Mouse (Mus musculus): ENCODE data around the gene Uqcc3. TPM values are rescaled to one million over a fixed set of nuclear protein-coding genes. Genes with fewer than 3 reads are reported as not detected.
A peak's percentile ranks its signal among the peaks of the same experiment; 100 is the strongest.
"Not testable (repeated sequence)": the region's sequence is repeated elsewhere in the genome, so short reads cannot be mapped to it uniquely, and the experiment has no call there.

Gene Uqcc3
- total and polyA plus RNA-seq, 2 experiments from 2014 or later: 21.1 to 64.9 TPM

GRCm38 (mm10) chr19:8908531-8908930 is 27.8 kb upstream of the Uqcc3 start:
- Histone ChIP-seq H3K9ac (replicated peaks; ENCODE audit: low read length) (no peak overlapping the region), H3K4me2 (ENCODE audit: low read depth, low read length) (no peak overlapping the region), H3K9me3 (ENCODE audit: low read length) (no peaks in the 10 kb centered on the region), H3K4me3 (ENCODE audit: low read length) (no peak overlapping the region), H3K4me1 (ENCODE audit: insufficient read depth, low read length) (no peaks in the 10 kb centered on the region), H3K27ac (no peak overlapping the region), H3K36me3 (ENCODE audit: insufficient read depth, low read length) (peaks cover 92% of the 10 kb centered on the region), H3K27me3 (ENCODE audit: insufficient read depth, low read length) (no peaks in the 10 kb centered on the region)
- DNase-seq (ENCODE audit: low spot score) (no peak), ATAC-seq (no peak)
- TF ChIP-seq CTCF (IDR thresholded peaks at IDR 0.05; ENCODE audit: low read depth): no peak
- 91% methylated on average over 6 of the region's 6 CpGs for WGBS

- WGBS: 93% methylated on average over 5 of the region's 5 CpGs
These were observed 22.7 kb upstream of the Uqcc3 start for GRCm38 (mm10) chr19:8903412-8903811.

DNA sequence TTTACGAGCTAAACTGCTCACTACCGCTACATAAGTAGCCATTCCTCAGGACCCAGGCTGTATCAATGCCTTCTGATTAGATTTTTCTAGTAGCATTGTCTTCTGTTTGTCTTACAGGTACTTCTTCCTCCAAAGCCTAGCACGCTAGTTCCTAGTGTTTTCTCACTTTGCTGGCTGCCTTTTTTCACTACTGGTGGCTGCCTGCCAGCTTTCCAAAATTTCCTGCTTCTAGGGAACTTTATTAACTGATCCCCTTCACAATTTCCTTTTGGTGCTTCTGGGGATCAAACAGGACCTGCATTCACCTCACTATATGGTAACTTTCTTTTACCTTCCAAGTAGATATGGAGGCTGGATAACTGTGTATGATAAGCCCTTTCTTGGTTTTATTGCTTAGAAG is 18.4 kb upstream of the Uqcc3 start:
- ATAC-seq: no peak
- Histone ChIP-seq H3K4me2 (ENCODE audit: low read depth, low read length) (peak overlapping the region; percentile 72), H3K27me3 (ENCODE audit: insufficient read depth, low read length) (no peaks in the 10 kb centered on the region), H3K9me3 (ENCODE audit: low read length) (no peaks in the 10 kb centered on the region), H3K27ac (no peak overlapping the region), H3K36me3 (ENCODE audit: insufficient read depth, low read length) (peaks cover 21% of the 10 kb centered on the region; the same call in 1 of the 2 replicates), H3K4me1 (ENCODE audit: insufficient read depth, low read length) (peaks cover 9% of the 10 kb centered on the region), H3K4me3 (ENCODE audit: low read length) (peak overlapping the region; percentile 91), H3K9ac (replicated peaks; ENCODE audit: low read length) (peak overlapping the region; percentile 94; the same call in 1 of the 2 replicates)
- no peak for TF ChIP-seq CTCF (IDR thresholded peaks at IDR 0.05; ENCODE audit: low read depth)
- DNase-seq (ENCODE audit: low spot score): no peak
- 65% methylated on average over 3 of the region's 3 CpGs for WGBS

More at GRCm38 (mm10) chr19:8903412-8903811, 22.7 kb upstream of the Uqcc3 start:
- H3K9ac ChIP-seq (replicated peaks; ENCODE audit: low read length): no peak overlapping the region
- no peak for ATAC-seq
- no peak overlapping the region for H3K4me2 ChIP-seq (ENCODE audit: low read depth, low read length)
- no peaks in the 10 kb centered on the region for H3K9me3 ChIP-seq (ENCODE audit: low read length)
- no peak for DNase-seq (ENCODE audit: low spot score)
- no peak overlapping the region for H3K27ac ChIP-seq
- H3K4me1 ChIP-seq (ENCODE audit: insufficient read depth, low read length): peaks cover 6% of the 10 kb centered on the region
- peaks cover 52% of the 10 kb centered on the region for H3K36me3 ChIP-seq (ENCODE audit: insufficient read depth, low read length)
- H3K4me3 ChIP-seq (ENCODE audit: low read length): no peak overlapping the region
- no peak for TF ChIP-seq CTCF (IDR thresholded peaks at IDR 0.05; ENCODE audit: low read depth)
- H3K27me3 ChIP-seq (ENCODE audit: insufficient read depth, low read length): no peaks in the 10 kb centered on the region

DNA sequence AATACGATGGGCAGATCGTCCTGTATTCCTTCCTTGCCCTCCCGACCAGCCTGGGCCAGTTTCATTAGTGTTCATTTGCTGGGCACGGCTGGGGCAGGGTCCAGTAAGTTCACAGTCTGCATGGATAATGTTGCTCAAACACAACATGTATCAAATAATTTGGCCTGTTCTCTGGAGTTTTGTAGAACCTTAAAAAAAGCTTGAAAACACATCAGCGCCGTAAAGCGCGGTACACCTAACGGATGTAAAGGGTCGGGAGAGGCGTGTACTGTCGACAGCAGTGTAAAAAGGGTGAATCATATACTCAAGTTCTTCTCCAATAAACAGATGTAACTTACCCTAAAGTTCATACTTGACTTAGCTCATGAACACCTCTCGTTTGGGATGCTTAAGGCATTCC is 17.9 kb upstream of the Uqcc3 start:
- Histone ChIP-seq H3K4me2 (ENCODE audit: low read depth, low read length) (peak overlapping the region; percentile 72), H3K4me1 (ENCODE audit: insufficient read depth, low read length) (peaks cover 9% of the 10 kb centered on the region), H3K36me3 (ENCODE audit: insufficient read depth, low read length) (peaks cover 18% of the 10 kb centered on the region; the same call in 1 of the 2 replicates), H3K27me3 (ENCODE audit: insufficient read depth, low read length) (no peaks in the 10 kb centered on the region), H3K27ac (peak overlapping the region; percentile 86), H3K9ac (replicated peaks; ENCODE audit: low read length) (peak overlapping the region; percentile 94), H3K9me3 (ENCODE audit: low read length) (no peaks in the 10 kb centered on the region), H3K4me3 (ENCODE audit: low read length) (peak overlapping the region; percentile 91)
- WGBS: 17% methylated on average over 13 of the region's 13 CpGs
- ATAC-seq: no peak
- no peak for DNase-seq (ENCODE audit: low spot score)
- no peak for TF ChIP-seq CTCF (IDR thresholded peaks at IDR 0.05; ENCODE audit: low read depth)

GRCm38 (mm10) chr19:8897865-8898495 is 17.3 kb upstream of the Uqcc3 start, which contains the start of gene Ganab:
Gene Ganab (plus strand): TSS chr19:8898071.
- under 1% methylated on average over 53 of the region's 53 CpGs for WGBS
- Histone ChIP-seq H3K9ac (replicated peaks; ENCODE audit: low read length) (peak within 1 kb of the TSS; percentile 94), H3K9me3 (ENCODE audit: low read length) (no peaks in the 10 kb centered on the region), H3K4me1 (ENCODE audit: insufficient read depth, low read length) (peaks cover 9% of the 10 kb centered on the region), H3K27ac (peak within 1 kb of the TSS; percentile 86), H3K4me3 (ENCODE audit: low read length) (peak within 1 kb of the TSS; percentile 91), H3K27me3 (ENCODE audit: insufficient read depth, low read length) (no peaks in the 10 kb centered on the region), H3K4me2 (ENCODE audit: low read depth, low read length) (peak within 1 kb of the TSS; percentile 72), H3K36me3 (ENCODE audit: insufficient read depth, low read length) (peaks cover 13% of the 10 kb centered on the region; the same call in 1 of the 2 replicates)
- peak; percentile 41 for TF ChIP-seq CTCF (IDR thresholded peaks at IDR 0.05; ENCODE audit: low read depth)
- DNase-seq (ENCODE audit: low spot score): peak; percentile 99
- ATAC-seq: peak; percentile 99

- Histone ChIP-seq H3K9ac (replicated peaks; ENCODE audit: low read length) (peak overlapping the region; percentile 94; the same call in 1 of the 2 replicates), H3K27ac (peak overlapping the region; percentile 86), H3K4me2 (ENCODE audit: low read depth, low read length) (peak overlapping the region; percentile 72), H3K4me3 (ENCODE audit: low read length) (peak overlapping the region; percentile 91)
- not testable (repeated sequence) for H3K27me3 ChIP-seq (ENCODE audit: insufficient read depth, low read length); H3K9me3 ChIP-seq (ENCODE audit: low read length); H3K4me1 ChIP-seq (ENCODE audit: insufficient read depth, low read length); H3K36me3 ChIP-seq (ENCODE audit: insufficient read depth, low read length)
- peak; percentile 46 for ATAC-seq
- DNase-seq (ENCODE audit: low spot score): peak; percentile 54
- 19% methylated on average over 21 of the region's 21 CpGs for WGBS
These were observed 16.6 kb upstream of the Uqcc3 start for GRCm38 (mm10) chr19:8897211-8897864.

DNA sequence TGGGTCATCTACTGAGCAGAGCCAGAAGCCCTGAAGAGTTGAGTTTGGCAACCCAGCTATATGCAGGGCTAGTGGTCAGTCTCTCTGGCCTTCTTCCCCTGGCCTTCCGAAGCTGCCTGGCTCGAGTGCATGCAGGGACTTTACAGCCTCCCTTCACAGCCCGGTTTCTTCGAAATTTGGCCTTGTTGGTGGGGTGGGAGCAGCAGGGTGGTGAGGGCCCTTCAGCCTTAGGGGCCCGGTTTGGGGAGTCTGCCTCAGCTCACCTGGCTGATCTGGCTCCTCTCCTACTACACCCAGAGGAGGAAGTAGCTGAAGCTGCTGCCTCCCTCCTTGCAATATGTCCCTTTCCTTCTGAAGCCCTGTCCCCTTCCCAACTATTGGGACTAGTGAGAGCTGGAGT is 15.5 kb upstream of the Uqcc3 start:
- 87% methylated on average over 5 of the region's 5 CpGs for WGBS
- not testable (repeated sequence) for H3K4me2 ChIP-seq (ENCODE audit: low read depth, low read length); H3K9me3 ChIP-seq (ENCODE audit: low read length); H3K27me3 ChIP-seq (ENCODE audit: insufficient read depth, low read length); H3K36me3 ChIP-seq (ENCODE audit: insufficient read depth, low read length); H3K4me3 ChIP-seq (ENCODE audit: low read length); H3K27ac ChIP-seq; DNase-seq (ENCODE audit: low spot score); H3K9ac ChIP-seq (replicated peaks; ENCODE audit: low read length); ATAC-seq; H3K4me1 ChIP-seq (ENCODE audit: insufficient read depth, low read length)

All from hindbrain, postnatal 0 days (tissue).